Mouse (Mus musculus) lung, postnatal 0 days (tissue): ENCODE measurements around the gene Slc44a4. TPM values are rescaled to one million over a fixed set of nuclear protein-coding genes. Genes with fewer than 3 reads are reported as not detected.

ENCODE experiments used
- ATAC-seq: fragments of 200-750 bp; cut with Nextera tagmentation; 2 replicates; pipeline ENCODE4 v1.8.0; 2017; ENCODE audit warnings: moderate library complexity
- DNase-seq: peaks from one replicate; pipeline ENCODE4 v3.0.0-alpha.2; 2016; ENCODE audit warnings: low spot score
- H3K27ac ChIP-seq: fragments of 300-500 bp; sonication (generic); 2 replicates; pipeline ENCODE4 v1.5.1; 2014; ENCODE audit warnings: antibody characterized with exemption, mild to moderate bottlenecking, low read length, mixed read lengths
- H3K27me3 ChIP-seq: fragments of 300-500 bp; sonication (generic); replicated peaks from 2 replicates; pipeline ENCODE4 v1.6.1; 2014; ENCODE audit warnings: low read length, mixed read lengths; ENCODE audit not compliant: insufficient read depth
- H3K36me3 ChIP-seq: fragments of 300-500 bp; sonication (generic); 2 replicates; pipeline ENCODE4 v1.6.1; 2014; ENCODE audit warnings: low read length, mixed read lengths; ENCODE audit not compliant: insufficient read depth
- H3K4me1 ChIP-seq: fragments of 300-500 bp; sonication (generic); 2 replicates; pipeline ENCODE4 v1.6.1; 2014; ENCODE audit warnings: antibody characterized with exemption, low read depth, low read length, mixed read lengths; ENCODE audit not compliant: insufficient read depth
- H3K4me2 ChIP-seq: fragments of 300-500 bp; sonication (generic); replicated peaks from 2 replicates; pipeline ENCODE4 v1.6.1; 2014; ENCODE audit warnings: low read depth, mild to moderate bottlenecking, low read length, moderate library complexity, mixed read lengths
- H3K4me3 ChIP-seq: fragments of 300-500 bp; sonication (generic); 2 replicates; pipeline ENCODE4 v1.5.1; 2014; ENCODE audit warnings: low read depth, low read length
- H3K9ac ChIP-seq: fragments of 300-500 bp; sonication (generic); replicated peaks from 2 replicates; pipeline ENCODE4 v1.6.1; 2014; ENCODE audit warnings: low read depth, mild to moderate bottlenecking
- H3K9me3 ChIP-seq: fragments of 300-500 bp; sonication (generic); 2 replicates; pipeline ENCODE4 v1.6.1; 2016; ENCODE audit warnings: low read length, mixed read lengths
- CTCF ChIP-seq: IDR thresholded peaks from 2 replicates; pipeline ENCODE4 v1.5.1; 2016; ENCODE audit warnings: antibody characterized with exemption, mild to moderate bottlenecking
- EP300 ChIP-seq: IDR thresholded peaks from 2 replicates; pipeline ENCODE4 v1.6.1; 2016; ENCODE audit warnings: antibody characterized with exemption, mild to moderate bottlenecking, control low read depth
- WGBS: fragments of 180-500 bp; shearing (Covaris S2); extraction: QIAGEN DNeasy Blood & Tissue Kit; methylation state at CpG from one replicate; pipeline ENCODE4 v1.1.7; 2014; 5-methylcytosine and 5-hydroxymethylcytosine counted together
- polyA plus RNA-seq: library from polyadenylated mRNA; unstranded; fragments of >200 nt; fragmentation: Nextera tagmentation; extraction: Ambion mirVana; gene quantifications from 2 replicates; pipeline ENCODE4 v1.2.1, GENCODE M21; 2015

Slc44a4 gene
- polyA plus RNA-seq, 1 experiment from 2014 or later, result 7.3 TPM

- H3K4me2 ChIP-seq, result no peak overlapping the region
- no peak overlapping the region for H3K9ac ChIP-seq
- TF ChIP-seq CTCF (no peak), EP300 (no peak)
- no peaks in the 10 kb centered on the region for H3K4me1 ChIP-seq
- DNase-seq (no peak), ATAC-seq (no peak)
- H3K36me3 ChIP-seq, result no peaks in the 10 kb centered on the region
- 62% methylated on average over 5 of the region's 5 CpGs for WGBS
- H3K9me3 ChIP-seq, result no peaks in the 10 kb centered on the region
- no peak overlapping the region for H3K4me3 ChIP-seq
- H3K27me3 ChIP-seq, result no peaks in the 10 kb centered on the region
- H3K27ac ChIP-seq, result no peak overlapping the region
Measured at GRCm38 (mm10) chr17:34924258-34924657, 10.0 kb downstream of the Slc44a4 start.

- DNase-seq (peak; percentile 60), ATAC-seq (peak; percentile 11; the same call in 1 of the 2 replicates)
- TF ChIP-seq EP300 (no peak), CTCF (no peak)
- Histone ChIP-seq H3K9me3 (no peaks in the 10 kb centered on the region), H3K4me1 (peaks cover 7% of the 10 kb centered on the region; the same call in 1 of the 2 replicates), H3K27me3 (no peaks in the 10 kb centered on the region), H3K27ac (peak overlapping the region; percentile 26; the same call in 1 of the 2 replicates), H3K4me2 (no peak overlapping the region), H3K36me3 (no peaks in the 10 kb centered on the region), H3K4me3 (no peak overlapping the region), H3K9ac (0 out of 2 replicates have a peak overlapping the region, but pooled peaks have one; percentile 12)
- WGBS, result 59% methylated on average over 18 of the region's 18 CpGs
Measured at GRCm38 (mm10) chr17:34927306-34928019, 13.2 kb downstream of the Slc44a4 start.

GRCm38 (mm10) chr17:34928841-34929240 lies 14.6 kb downstream of the Slc44a4 start:
- Histone ChIP-seq H3K27me3 (no peaks in the 10 kb centered on the region), H3K36me3 (no peaks in the 10 kb centered on the region), H3K4me3 (no peak overlapping the region), H3K27ac (no peak overlapping the region), H3K9ac (no peak overlapping the region), H3K4me2 (no peak overlapping the region), H3K9me3 (no peaks in the 10 kb centered on the region), H3K4me1 (peaks cover 7% of the 10 kb centered on the region; the same call in 1 of the 2 replicates)
- TF ChIP-seq EP300, result no peak
- no peak for TF ChIP-seq CTCF
- ATAC-seq (no peak), DNase-seq (no peak)
- WGBS, result 36% methylated on average over 4 of the region's 4 CpGs

GRCm38 (mm10) chr17:34931061-34931734 lies 16.9 kb downstream of the Slc44a4 start, which contains the start of gene Neu1:
TSS of gene Neu1 (plus strand) at chr17:34931253.
- peak within 1 kb of the TSS; percentile 55 for H3K9ac ChIP-seq
- H3K27ac ChIP-seq, result peak within 1 kb of the TSS; percentile 40; the same call in 1 of the 2 replicates
- WGBS, result 0% methylated on average over 37 of the region's 38 CpGs
- ATAC-seq, result peak; percentile 99
- H3K4me3 ChIP-seq, result peak within 1 kb of the TSS; percentile 60
- H3K4me1 ChIP-seq, result peaks cover 7% of the 10 kb centered on the region; the same call in 1 of the 2 replicates
- H3K36me3 ChIP-seq, result 0 out of 2 replicates have a peak, but pooled peaks cover 2% of the 10 kb centered on the region
- TF ChIP-seq CTCF, result peak; percentile 85
- peak; percentile 44; the same call in 1 of the 2 replicates for TF ChIP-seq EP300
- peak within 1 kb of the TSS; percentile 91 for H3K4me2 ChIP-seq
- DNase-seq, result peak; percentile 99
- H3K27me3 ChIP-seq, result no peaks in the 10 kb centered on the region
- H3K9me3 ChIP-seq, result no peaks in the 10 kb centered on the region

- WGBS, result 12% methylated on average over 14 of the region's 14 CpGs
- Histone ChIP-seq H3K9ac (peak overlapping the region; percentile 55), H3K4me2 (peak overlapping the region; percentile 91), H3K4me1 (peaks cover 7% of the 10 kb centered on the region; the same call in 1 of the 2 replicates), H3K9me3 (no peaks in the 10 kb centered on the region), H3K27ac (peak overlapping the region; percentile 40; the same call in 1 of the 2 replicates), H3K4me3 (peak overlapping the region; percentile 60), H3K36me3 (0 out of 2 replicates have a peak, but pooled peaks cover 2% of the 10 kb centered on the region), H3K27me3 (no peaks in the 10 kb centered on the region)
- no peak for TF ChIP-seq EP300
- no peak for TF ChIP-seq CTCF
- DNase-seq, result no peak
- no peak for ATAC-seq
Measured at GRCm38 (mm10) chr17:34931735-34932098, 17.5 kb downstream of the Slc44a4 start.

GRCm38 (mm10) chr17:34932287-34932686 lies 18.0 kb downstream of the Slc44a4 start:
- Histone ChIP-seq H3K9me3 (no peaks in the 10 kb centered on the region), H3K4me3 (no peak overlapping the region; the same call in 1 of the 2 replicates), H3K27ac (no peak overlapping the region), H3K27me3 (no peaks in the 10 kb centered on the region), H3K4me2 (no peak overlapping the region), H3K4me1 (peaks cover 7% of the 10 kb centered on the region; the same call in 1 of the 2 replicates), H3K9ac (no peak overlapping the region), H3K36me3 (0 out of 2 replicates have a peak, but pooled peaks cover 2% of the 10 kb centered on the region)
- DNase-seq, result no peak
- TF ChIP-seq EP300, result no peak
- TF ChIP-seq CTCF, result no peak
- no peak for ATAC-seq
- WGBS, result 61% methylated on average over 8 of the region's 8 CpGs
